Mouse (Mus musculus) right cerebral cortex, postnatal 25 days (tissue): Measurements from ENCODE around the gene Cfap77.

Experiments used
- DNase-seq: peaks from one replicate; pipeline ENCODE4 v3.0.0; 2022

Gene Cfap77

DNA sequence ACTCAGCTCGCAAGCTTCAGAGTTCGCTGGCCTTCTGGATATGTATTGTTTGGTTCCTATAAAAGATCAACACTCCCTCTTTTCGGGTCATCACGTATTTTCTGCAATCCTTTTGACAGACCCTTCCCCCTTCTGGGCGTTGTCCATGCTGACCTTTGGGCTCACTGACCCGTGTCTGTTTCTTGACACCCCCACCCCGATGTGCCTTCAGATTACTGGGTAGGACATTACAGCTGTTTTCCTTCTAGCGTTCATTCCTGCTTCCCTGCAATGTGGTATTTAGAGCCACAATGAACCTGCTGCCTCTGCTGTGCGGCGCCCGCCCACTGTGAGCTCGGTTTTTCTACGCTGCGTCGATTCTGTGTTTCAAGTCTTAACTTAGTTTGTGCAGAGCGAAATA is 8.7 kb downstream of the Cfap77 start:
- DNase-seq = no peak

DNA sequence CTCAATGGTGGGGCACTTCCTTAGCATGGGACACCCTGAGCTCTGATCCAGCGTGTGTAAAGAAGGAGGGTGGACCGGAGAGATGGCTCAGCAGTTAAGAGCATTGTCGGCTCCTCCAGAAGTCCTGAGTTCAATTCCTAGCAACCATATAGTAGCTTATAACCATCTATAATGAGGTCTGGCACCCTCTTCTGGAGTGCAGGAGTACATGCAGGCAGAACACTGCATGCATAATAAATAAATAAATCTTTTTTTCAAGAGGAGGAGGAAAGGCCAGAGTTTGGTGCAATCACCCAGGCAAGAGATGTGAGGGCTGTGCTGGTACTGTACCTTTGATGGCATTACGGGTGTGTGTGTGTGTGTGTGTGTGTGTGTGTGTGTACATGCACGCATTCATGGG is 12.7 kb downstream of the Cfap77 start:
- DNase-seq = no peak

DNA sequence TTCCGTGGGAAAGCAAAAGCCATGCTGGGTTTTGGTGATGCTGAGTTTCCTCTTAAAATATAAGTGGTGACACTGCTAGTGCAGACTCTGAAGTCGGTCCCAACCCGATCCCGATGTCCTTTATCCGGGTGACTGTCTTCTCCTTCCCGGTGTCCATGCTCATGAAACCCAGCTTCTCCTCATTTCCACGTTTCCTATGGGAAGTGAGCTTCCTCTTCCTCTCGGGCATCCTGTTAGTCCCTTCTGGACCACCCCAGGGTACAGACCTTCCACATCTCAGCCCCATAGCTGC is 13.4 kb downstream of the Cfap77 start:
- no peak for DNase-seq

DNA sequence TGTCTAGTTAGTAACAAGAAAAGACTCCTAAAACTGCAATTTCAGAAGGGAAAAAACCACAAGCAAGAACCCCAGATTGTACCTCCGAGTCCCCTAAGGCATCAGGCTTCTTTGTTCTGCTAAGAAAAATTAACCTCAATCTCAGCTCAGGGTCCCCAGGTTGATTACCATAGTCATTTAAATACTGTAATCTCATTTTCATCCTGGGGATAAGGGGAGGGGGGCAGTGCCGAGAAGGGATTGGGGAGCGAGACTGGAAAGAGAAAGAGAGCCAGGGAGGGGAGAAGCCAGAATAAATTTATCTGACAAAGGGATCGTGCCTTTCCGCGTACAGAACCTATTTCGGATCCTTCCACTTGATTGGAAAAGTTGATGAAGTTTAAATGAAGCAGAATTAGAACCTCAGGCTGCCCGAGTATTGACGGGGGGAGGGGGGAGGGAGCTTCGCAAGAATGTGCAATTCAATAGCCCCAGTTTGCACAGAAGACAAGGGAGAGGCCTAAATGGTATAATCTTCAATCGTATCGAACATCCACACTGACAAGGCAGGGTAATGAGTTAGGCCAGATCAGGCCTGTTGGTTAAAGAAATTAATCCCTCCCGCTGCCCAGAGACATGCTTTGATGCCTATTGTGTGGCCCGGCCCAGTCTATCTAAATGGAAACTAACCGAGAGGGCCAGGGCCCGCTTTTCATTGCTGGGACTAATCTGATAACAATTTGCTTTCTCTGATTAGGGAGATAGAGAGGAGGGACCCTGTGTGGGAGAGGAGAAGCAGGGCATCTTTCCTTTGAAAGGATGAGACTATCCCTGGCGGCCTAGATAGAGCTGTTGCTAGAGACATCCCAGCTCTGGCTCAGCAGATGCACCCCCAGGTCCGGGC is 14.0 kb downstream of the Cfap77 start:
- DNase-seq = no peak

DNA sequence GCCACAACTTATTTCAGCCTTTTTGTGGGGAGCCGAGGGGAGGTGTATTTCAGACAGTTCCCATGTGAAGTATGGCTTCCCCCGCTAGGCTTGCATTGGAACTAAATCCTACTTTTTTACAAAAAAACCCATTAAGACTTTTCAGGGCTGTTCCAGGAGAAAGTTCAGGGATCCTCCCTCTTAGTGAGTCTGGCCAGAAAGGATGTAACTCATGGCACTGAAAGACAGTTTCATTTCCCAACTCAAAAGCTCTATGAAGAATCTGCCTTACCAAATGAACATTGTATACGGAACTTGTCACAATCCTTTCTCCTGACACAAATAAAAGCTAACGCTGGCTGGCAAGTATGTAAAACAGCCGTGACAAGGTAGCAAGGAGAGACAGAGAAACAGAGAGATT is 15.1 kb downstream of the Cfap77 start:
- no peak for DNase-seq

DNA sequence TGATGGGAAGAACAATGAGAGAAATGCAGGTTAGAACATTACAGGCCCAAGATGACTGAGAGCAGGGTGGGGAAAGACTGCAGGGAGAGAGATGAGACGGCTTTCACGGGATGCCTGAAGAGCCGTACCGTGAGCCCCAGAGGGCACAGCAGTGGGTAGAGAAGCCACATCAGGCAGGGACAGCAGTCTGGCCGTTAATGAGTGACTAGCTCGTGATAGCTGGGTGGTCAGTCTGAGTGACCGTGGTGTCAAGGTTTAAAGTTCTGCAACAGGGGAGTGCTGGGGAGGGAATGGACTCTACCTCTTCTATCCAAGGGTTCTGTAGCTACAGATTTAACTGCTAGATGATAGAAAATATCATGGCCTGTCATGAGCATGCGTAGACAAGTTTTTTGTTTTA is 19.2 kb downstream of the Cfap77 start:
- DNase-seq = no peak

DNA sequence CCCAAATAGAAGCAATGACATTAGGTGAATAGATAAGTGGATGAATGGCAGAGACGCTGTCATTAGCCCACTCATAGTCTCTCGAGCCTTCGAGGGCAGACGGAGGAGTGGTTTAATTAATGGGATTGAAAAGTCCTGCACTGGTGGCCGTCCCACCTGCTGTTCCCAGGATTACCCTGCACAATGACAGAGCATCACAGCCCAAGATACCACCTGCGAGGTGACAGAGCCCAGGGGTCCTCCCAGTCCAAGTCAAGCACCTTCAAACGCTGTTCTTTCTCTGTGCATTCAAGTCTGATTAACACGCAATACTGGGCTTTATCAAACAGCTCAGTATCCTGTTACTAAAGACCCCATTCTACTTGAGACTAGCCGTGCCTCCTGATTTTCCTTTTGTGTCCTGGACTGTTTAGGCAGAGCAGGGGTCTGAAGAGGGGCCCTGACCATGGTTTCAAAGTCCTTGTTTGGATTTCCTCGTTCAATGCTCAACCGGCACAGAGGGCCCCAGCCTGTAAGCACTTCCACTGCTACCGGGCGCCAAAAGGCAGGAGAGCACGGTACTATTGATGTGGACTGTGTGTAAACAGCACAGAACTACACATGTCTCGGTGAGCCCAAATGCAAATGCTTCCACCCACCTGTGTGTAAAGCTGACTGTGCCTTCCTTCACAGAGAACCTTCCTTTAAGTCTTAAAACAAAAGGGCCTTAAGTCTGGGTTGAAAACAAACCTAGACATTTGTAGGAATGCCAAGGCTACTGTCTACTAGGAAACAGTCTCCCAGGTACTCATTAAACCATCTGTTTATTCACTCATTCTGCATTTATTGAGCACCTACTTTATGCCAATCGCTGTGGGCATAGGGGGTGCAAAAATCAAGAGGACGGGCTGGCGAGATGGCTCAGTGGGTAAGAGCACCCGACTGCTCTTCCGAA is 20.1 kb downstream of the Cfap77 start:
- no peak for DNase-seq

DNA sequence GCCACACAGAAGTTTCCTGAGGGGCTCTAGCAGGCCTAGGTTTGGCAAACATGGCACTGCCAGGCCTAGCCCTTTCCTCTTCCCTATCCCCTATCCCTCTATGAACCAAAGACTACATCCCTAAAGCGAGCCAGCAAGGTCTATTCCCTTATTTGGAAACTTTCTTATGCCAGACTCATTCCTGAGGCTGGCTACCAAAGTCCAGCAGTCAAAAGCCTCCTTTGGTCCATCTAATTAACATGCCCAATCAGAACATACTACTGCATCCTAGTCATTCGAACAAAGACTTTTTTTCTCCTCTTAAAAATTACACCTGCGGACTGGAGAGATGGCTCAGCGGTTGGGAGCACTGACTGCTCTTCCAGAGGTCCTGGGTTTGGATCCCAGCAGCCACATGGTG is 22.9 kb downstream of the Cfap77 start:
- DNase-seq = no peak

DNA sequence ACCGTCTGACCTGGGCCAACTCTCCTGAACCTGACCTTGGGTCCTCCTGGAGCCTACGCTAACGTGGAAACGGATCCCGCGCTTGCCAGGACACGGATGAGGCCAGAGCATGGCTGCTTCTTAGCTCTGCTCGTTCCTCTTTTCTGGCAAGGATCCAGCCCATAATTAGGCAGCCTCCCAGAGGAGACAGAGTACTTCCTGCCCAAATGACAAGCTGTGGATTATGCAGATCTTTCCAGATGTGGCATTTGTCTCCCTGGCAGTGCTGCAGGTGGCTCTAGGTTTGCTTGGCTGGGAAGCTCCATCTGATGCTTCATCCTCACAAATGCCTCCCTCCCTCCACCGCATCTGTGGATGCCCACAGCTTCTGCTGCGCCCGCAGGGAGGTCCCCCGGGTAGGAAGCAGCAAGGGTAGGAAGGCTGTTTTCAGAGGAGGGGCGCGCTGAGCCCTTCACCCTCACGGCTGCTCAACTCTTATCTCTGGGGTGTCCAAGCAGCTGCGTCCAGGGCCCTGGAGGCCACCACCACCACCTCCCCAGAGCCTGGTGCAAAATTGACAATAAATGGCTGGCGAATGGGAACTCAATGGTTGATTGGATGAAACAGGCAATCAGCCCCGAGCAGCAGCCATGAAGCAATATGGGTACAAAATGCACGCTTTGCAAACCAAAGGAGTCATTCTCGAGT is 24.7 kb downstream of the Cfap77 start:
- no peak for DNase-seq

DNA sequence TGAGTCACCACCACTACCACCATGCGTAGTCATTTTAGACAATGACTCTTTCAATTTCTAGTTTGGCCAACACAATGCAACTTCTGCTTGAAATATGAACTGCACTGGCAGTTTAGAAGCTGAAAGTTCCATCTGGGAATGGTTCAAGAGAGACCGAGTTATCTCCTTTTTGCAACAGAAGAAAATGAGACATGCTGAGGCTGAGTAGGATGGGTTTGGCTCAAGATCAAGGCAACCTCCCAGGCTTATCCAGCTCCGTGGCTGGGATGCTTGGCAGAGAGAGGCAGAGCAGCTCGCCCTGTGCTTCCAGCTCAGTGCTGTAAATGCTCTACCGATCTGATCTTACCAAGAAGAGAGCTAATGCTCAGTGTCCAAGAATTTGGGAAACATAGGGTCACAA is 29.6 kb downstream of the Cfap77 start:
- DNase-seq = peak; percentile 51

DNA sequence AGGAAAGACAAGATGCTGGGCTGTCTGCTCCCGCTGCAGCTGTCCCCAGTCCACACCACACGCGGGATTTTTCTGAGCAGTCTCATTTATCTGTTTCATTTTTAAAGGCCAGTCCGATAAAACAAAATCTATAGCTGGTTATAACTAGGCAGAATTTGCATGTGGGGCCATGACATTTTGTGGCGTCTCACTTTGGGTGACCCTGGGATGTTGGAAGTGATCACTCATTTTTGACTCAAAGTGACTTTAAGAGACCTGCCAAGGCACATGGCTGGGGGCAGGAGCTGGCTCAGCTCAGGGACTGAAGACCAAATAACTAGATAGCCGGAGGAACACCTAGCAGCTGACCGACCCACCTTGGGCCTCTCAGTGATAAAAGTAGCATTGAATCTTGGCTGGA is 31.9 kb downstream of the Cfap77 start:
- DNase-seq = no peak

DNA sequence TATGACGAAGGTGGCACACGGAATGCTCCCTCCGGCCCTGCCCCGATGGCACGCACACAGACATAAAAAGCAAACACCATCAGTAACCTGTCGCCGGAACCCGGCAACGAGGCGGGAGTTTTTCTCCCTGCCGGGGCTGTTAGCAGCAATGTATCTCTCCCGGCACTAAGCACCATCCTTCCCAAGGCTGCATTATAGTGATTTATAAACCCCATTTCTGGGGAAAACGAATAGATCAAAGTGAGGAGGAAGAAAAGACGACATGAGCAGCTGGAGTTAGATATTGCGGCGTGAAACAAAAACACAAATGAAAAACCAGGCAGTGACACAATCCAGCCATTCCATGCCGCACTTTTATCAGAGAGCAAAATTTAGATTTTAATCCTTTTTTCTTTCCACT is 33.8 kb downstream of the Cfap77 start:
- DNase-seq = no peak

DNA sequence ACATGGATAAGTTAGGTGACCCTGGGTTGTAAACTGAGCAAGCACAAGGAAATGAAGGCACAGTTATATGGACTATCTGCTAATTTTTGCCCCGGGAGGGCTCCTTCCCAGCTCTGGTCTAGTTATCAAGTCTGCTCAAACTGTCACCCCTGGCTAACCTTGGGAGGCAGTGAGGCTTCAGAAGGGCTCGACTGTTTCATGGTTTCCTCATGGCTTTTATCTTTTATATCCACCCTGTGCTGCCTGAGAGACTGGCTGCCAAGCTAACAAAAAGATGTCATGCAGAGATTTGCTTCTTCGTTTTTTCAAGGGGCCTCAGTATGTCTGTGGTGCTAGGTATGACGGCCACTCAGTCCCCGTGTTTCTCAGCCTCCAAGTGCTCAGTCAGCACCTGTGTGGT is 36.2 kb downstream of the Cfap77 start:
- DNase-seq = no peak

DNA sequence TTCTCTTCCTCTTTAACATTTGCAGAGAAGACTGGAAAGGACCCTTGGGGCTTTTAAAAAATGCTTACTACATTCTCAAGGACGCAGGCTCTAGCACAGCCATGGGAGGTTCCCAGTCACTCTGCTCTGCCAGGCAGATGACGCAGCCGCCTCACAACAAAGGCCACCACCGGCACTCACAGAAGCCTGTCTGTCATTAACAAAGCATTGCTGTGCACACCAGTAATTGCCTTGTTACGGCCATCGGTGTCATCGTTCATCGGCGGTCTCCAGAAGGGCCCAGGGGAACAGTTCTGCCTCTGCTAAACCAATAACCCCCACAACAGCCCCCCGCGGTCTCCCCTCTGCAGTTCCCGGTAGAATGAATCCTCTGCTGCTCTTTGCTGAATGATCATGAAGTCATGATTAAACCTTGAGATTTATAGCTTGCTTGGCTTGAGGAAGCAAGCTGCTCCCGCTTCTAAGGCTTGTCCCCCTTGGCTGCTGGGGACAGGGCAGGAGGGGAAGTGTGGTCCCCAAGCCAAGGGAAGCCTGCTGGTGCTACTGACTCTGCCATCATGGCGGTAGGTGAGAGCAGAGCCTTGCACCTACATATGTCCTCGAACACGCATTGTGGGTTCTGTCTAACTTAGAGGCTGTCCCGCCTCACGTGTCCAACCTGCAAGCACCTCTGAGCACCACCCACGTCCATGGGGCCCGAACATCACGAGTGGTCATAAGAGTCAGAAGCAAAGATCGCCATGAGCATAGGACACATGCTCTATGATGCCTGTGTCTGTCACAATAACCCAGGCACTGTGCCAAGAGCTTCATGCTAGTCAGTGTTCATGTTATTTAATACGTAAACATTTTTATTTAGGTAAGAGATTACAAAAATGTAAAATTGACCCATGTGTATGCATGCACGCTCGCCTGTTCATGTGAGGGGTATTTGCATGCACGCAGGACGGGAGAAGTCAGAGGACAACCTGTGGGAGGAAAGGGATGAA is 38.0 kb downstream of the Cfap77 start:
- DNase-seq = no peak

DNA sequence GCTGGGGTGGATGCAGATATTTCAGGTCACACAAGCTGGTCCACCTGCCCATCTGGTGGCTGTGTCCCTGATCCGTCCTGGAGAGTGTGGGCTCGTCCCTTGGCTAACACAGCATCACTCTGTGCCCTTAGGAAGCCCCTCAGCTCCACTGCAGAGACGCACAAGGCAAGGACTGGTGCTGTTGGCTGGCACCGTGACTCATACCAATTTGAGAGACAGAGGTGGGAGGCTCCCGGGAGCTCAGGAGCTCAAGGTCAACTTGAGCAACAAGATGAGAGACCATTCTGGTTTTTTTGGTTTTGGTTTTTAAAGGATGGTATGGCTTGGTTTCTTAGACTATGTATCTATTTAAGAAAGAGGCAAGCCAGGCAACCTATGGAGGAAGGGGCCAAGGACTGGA is 42.3 kb downstream of the Cfap77 start:
- DNase-seq = no peak

DNA sequence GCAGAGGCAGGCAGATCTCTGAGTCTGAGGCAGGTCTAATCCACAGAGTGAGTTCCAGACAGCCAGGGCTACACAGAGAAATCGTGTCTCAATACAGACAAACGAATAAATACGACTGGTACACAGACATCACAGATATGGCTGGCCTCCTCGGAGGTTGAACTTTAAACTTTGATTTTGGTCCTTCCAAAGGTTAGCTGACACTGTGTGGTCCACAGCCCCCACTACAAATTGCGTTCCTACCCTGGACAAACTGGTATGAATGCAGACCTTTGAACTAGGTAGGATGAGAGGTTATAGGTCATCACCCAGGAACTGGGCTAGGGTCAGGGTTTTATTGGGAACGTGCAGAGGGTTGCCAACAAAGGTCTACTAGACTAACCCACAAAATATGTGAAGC is 47.2 kb downstream of the Cfap77 start:
- no peak for DNase-seq

DNA sequence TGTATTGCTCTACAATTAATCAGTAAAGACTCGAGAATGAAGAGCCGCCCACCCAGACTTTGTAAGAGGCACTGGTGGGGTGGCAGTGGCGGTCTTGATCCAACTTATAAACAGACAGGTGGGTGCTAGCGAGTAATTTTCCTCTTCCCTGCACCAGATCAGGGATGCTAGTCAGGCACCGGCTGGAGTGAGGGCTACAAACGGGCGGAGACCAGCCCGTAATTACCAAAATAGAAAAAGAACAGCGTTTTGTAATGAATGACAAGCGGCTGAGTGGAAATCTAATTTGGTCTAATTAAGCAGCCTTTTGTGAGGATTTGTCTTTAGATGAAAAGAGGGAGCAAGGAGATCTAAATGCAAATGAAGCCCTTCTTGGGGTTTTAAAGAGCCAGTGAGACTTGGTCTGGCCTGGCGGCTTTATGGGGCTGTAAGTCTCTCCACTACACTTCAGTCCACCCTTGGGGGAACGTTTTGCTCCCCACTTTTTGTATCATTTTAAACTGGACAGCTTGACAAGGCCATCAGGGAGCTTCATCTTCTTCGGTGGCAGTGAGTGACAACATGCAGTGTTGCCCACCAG is 48.3 kb downstream of the Cfap77 start:
- DNase-seq = no peak

DNA sequence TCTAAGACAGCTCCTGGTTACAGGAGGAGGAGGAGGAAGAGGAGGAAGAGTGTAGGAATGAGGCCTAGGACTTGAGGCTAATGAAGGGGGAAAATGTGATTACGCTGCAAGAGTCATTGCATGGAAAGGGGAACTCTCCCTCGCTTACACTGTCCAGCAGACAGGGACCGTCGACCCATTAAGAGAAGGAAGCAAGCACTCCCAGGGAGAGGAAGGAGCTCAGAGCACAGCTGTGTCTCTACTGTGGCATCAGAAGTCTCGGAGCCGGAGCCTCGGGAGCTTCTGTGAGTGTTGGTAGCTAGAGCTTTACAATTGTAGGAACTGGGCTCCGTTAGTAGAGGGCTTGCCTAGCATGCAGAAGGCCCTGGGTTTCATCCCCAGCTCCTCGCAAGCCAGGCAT is 50.8 kb downstream of the Cfap77 start:
- DNase-seq = no peak

DNA sequence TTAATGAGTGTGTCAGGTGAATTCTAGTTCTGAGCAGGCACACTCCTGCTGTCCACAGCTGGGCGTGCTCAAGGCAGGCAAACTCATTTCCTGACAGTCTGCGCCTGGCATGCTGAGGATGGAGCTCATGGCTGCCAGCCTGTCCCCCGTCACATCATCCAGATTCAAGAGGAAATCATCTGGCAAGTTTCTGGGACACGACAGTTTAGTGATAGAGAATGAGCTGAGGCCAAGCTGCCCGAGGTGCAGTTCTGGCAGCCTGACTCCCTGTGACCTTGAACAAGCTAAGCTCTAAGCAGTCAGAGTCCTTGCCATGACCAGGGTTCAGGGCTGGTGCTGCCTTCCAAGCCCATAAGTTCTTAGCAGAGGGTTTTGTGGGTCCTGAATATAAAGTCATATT is 56.6 kb downstream of the Cfap77 start:
- DNase-seq = no peak

DNA sequence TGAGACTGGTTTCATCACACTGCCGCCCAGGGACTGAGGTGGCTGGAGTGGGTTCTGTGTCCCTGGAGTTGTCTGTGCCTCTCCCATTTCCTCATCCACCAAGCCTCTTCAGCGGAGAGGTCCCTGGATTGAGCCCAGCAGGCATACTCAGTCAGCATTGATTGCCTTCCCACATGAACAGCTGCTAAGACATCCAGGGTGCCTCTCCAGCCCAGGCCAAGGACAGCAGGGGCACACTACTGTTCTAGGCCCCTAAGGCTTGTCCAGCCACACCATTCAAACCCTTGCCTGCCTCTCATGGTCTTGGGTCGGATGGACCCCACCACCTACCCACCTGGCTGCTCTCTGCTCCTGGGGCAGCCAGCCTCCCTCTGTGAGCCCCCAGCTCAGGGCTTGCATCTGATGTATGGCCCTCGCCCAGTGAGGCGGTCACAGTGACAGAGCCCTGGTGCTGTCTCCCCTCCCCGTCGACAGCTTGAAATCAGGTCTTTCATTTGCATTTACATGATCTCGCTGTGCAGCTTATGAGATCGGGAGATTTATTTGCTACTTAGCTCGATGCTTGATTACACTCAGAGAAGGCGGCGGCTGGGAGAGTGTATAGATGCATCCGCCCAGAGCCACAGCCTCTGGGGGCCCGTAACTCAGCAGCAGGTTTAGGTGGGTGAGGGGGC is 57.6 kb downstream of the Cfap77 start:
- no peak for DNase-seq

DNA sequence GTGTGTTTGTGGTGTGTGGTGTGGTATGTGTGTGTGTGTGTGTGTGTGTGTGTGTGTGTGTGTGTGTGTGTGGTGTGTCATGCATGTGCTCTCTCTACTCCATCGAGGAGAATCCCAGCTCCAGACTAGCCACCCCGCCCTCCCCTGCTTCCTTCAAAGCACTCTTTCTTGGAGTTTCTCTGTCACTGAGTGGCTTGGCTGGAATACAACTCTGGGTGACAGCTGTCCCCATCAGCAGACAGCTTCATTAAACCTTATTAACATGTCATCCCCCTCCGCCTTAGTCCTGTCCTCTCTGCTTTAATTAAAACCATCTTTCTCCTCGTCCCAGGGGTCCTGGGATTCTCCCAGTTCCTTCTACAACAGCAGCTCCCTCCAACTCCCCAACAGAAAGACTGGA is 59.4 kb downstream of the Cfap77 start:
- no peak for DNase-seq

DNA sequence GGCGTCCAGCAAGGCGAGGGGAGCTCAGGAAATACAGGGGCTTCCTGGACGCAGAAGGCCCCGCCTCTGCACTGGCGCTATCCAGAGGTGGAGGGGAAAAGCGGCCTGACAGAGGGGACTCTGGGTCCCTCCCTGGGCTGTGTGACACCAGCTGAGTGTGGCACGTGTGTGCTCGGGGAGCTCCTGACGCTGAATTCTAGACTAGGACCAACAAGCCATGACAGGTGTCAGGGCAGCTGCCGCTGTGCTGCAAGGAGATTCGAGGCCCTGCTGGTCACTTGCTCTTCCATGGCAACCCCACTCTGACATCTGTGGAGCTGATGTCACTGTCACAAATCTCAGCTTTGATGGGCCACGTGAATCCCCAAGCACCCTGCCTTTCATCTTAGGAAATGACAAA is 60.9 kb downstream of the Cfap77 start:
- no peak for DNase-seq
